Mouse (Mus musculus) olfactory bulb, adult 2 months (tissue): ENCODE measurements around the gene Pi4k2a.

Source experiments
- CTCF ChIP-seq: fragments of 200-500 bp; IDR thresholded peaks from 2 replicates; pipeline ENCODE4 v1.5.1; 2012; ENCODE audit warnings: low read depth, mild to moderate bottlenecking, low read length, moderate library complexity; ENCODE audit not compliant: insufficient read depth
- POLR2A ChIP-seq: fragments of 200-500 bp; IDR thresholded peaks from 2 replicates; pipeline ENCODE4 v1.6.1; 2012; ENCODE audit warnings: mild to moderate bottlenecking, low read depth, low read length, moderate library complexity; ENCODE audit not compliant: insufficient read depth

GRCm38 (mm10) chr19:42148569-42148860 is 58.2 kb downstream of the Pi4k2a start:
- TF ChIP-seq CTCF, result no peak
- TF ChIP-seq POLR2A, result no peak
